Mouse (Mus musculus): Measurements from ENCODE around the gene Gpr153.

Gpr153 gene

GRCm38 (mm10) chr4:152317631-152318033 lies 43.6 kb downstream of the Gpr153 start:
- 71% methylated on average over 6 of the region's 6 CpGs for WGBS

DNA sequence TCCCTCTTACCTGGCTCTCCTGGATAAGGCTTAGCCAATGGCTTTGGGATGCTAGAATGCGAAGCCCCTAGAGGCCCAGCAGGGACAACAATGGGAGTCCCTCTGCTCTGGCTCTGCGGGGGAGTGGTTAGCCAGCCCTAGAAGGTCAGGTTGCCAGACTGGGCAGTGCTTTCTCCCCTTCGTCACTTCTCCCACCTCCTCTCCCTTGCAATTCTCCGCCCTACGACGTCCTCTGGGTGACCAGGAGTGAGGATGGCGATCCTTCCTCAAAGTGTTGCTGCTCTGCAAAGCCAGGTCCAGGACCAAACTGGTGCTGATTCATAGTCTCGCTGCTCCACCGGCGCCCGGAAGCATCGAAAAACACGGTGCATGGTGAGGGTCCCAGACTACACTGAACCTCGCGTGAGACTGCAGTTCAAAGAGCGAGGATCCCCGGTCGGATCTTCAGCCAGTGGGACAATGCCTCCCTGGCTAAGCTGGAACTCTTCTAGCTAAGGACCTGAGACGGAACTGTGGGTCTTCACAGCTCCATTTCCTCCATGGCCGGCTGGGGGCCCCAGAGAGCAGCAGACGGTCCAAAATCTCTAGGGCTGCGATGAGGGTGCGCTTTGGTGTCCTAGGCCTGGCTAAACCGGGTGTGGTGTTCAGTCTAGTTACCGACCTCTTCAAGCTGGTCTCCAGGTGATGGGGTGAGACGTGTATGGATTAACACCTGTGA lies 44.6 kb downstream of the Gpr153 start, which contains the start of gene Rnf207:
Rnf207 (minus strand) TSS at position 477 of the 718 bp plus-strand sequence.
- WGBS: 7% methylated on average over 26 of the region's 26 CpGs

GRCm38 (mm10) chr4:152321464-152321863 lies 47.4 kb downstream of the Gpr153 start:
- 62% methylated on average over 5 of the region's 5 CpGs for WGBS

- WGBS: 50% methylated on average over 16 of the region's 16 CpGs
Observed at GRCm38 (mm10) chr4:152324641-152325562, 50.9 kb downstream of the Gpr153 start.

GRCm38 (mm10) chr4:152325574-152326411 lies 51.8 kb downstream of the Gpr153 start, which contains the start of gene Rpl22:
Gene Rpl22 (plus strand): TSS chr4:152325742.
- WGBS: under 1% methylated on average over 70 of the region's 70 CpGs

- WGBS: 2% methylated on average over 11 of the region's 11 CpGs
Observed at GRCm38 (mm10) chr4:152326543-152326942, 52.5 kb downstream of the Gpr153 start.

DNA sequence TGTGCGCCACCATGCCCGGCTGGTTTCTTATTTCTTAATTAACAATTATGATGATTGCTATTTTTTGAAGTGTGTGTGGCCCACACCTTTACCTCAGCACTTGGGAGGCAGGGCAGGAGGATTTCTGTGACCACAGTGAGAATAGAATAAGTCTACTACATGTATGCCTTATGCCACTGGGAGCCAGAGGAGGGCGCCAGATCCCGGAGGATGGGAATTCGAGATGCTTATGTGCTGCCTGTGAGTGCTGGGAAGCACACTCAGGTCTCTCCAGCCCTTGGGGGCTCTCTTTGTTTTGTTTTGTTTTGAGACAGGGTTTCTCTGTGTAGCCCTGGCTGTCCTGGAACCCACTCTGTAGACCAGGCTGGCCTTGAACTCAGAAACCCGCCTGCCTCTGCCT lies 54.7 kb downstream of the Gpr153 start:
- 70% methylated on average over 6 of the region's 6 CpGs for WGBS

DNA sequence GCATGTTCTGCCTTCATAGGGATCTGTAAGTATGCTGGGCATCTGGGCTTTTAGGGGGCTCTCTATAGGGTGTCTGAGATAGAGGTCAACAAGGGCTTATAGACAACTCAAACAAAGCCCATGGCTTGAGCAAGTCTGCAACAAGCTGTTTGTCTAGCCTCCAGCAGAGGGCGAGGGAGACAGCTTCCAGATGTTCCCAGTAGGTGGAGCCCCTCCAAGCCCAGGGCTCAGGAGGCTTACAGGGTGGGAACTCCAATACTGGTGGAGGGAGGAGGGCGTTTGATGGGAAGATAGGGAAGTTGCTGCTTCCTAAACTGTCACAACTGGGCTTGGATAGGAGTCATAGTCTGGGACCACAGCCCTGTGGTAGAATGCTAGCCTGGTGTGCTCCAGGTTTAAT lies 58.9 kb downstream of the Gpr153 start:
- WGBS: 4% methylated on average over 2 of the region's 2 CpGs

DNA sequence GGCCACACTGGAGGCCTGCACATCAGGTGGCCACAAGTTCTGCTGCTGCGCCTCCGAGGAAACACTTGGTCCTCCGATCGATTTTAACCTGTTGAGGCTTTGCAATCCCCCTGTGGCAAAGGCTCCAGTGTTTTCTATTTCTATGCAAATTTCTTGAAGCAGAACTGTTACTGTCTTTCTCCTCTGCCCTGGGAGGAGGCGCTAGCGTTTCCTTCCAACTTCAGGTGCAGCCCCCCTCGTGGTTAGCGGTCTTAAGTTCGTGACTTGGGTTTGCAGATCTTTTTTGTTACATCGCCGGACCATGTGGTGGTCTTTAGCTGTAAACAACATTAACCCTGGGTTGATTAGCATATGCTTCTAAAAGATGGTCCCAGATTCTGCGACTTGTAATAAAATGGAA lies 59.6 kb downstream of the Gpr153 start:
- WGBS: 88% methylated on average over 12 of the region's 12 CpGs

Measured in cerebral cortex, adult 2 months (tissue).